Mouse (Mus musculus) forebrain, embryonic 14.5 days (tissue): Measurements from ENCODE around the gene B3gnt2. TPM values are rescaled to one million over a fixed set of nuclear protein-coding genes. Genes with fewer than 3 reads are reported as not detected.

Experiments used
- ATAC-seq: fragments of 200-750 bp; cut with Nextera tagmentation; 2 replicates; pipeline ENCODE4 v1.8.0; 2017; ENCODE audit warnings: mild to moderate bottlenecking, moderate library complexity
- DNase-seq: peaks from one replicate; pipeline ENCODE4 v3.0.0-alpha.2; 2015; ENCODE audit warnings: low spot score
- H3K27ac ChIP-seq: fragments of 300-500 bp; sonication (generic); 2 replicates; pipeline ENCODE4 v1.5.1; 2014; ENCODE audit warnings: low read depth, mild to moderate bottlenecking, control low read depth, low read length, moderate library complexity
- H3K27me3 ChIP-seq: fragments of 300-500 bp; sonication (generic); replicated peaks from 2 replicates; pipeline ENCODE4 v1.6.1; 2014; ENCODE audit warnings: low read length, control low read depth, mixed read lengths; ENCODE audit not compliant: control insufficient read depth, insufficient read depth
- H3K36me3 ChIP-seq: fragments of 300-500 bp; sonication (generic); 2 replicates; pipeline ENCODE4 v1.6.1; 2014; ENCODE audit warnings: low read length, control low read depth; ENCODE audit not compliant: control insufficient read depth, insufficient read depth
- H3K4me1 ChIP-seq: fragments of 300-500 bp; sonication (generic); 2 replicates; pipeline ENCODE4 v1.6.1; 2014; ENCODE audit warnings: antibody characterized with exemption, low read length, control low read depth; ENCODE audit not compliant: control insufficient read depth, insufficient read depth
- H3K4me2 ChIP-seq: fragments of 300-500 bp; sonication (generic); 2 replicates; pipeline ENCODE4 v1.6.1; 2014; ENCODE audit warnings: mild to moderate bottlenecking, control low read depth, low read length
- H3K4me3 ChIP-seq: fragments of 300-500 bp; sonication (generic); 2 replicates; pipeline ENCODE4 v1.5.1; 2014; ENCODE audit warnings: low read depth, low read length, control low read depth
- H3K9ac ChIP-seq: fragments of 300-500 bp; sonication (generic); 2 replicates; pipeline ENCODE4 v1.6.1; 2014; ENCODE audit warnings: mild to moderate bottlenecking, low read length, control low read depth, moderate library complexity
- H3K9me3 ChIP-seq: fragments of 300-500 bp; sonication (generic); replicated peaks from 2 replicates; pipeline ENCODE4 v1.6.1; 2016; ENCODE audit warnings: low read length, control low read depth, mixed read lengths; ENCODE audit not compliant: control insufficient read depth
- WGBS: fragments of 180-500 bp; shearing (Covaris S2); extraction: QIAGEN DNeasy Blood & Tissue Kit; methylation state at CpG from one replicate; pipeline ENCODE4 v1.1.7; 2014; 5-methylcytosine and 5-hydroxymethylcytosine counted together
- polyA plus RNA-seq: library from polyadenylated mRNA; unstranded; fragments of >200 nt; fragmentation: Nextera tagmentation; extraction: Ambion mirVana; gene quantifications from 2 replicates; pipeline ENCODE4 v1.2.1, GENCODE M21; 2014

B3gnt2 gene
- polyA plus RNA-seq, 1 experiment from 2014 or later, result 2.3 TPM

- no peak overlapping the region for H3K4me2 ChIP-seq
- no peak overlapping the region for H3K27ac ChIP-seq
- H3K36me3 ChIP-seq, result no peaks in the 10 kb centered on the region
- no peak for ATAC-seq
- WGBS, result 72% methylated on average over 9 of the region's 9 CpGs
- H3K27me3 ChIP-seq, result no peaks in the 10 kb centered on the region
- H3K4me3 ChIP-seq, result no peak overlapping the region
- no peak overlapping the region for H3K9ac ChIP-seq
- no peak for DNase-seq
- H3K9me3 ChIP-seq, result no peaks in the 10 kb centered on the region
- no peaks in the 10 kb centered on the region for H3K4me1 ChIP-seq
Observed at GRCm38 (mm10) chr11:22891242-22891641, 30.5 kb upstream of the B3gnt2 start.

GRCm38 (mm10) chr11:22889224-22889623, 28.5 kb upstream of the B3gnt2 start:
- no peak for ATAC-seq
- Histone ChIP-seq H3K4me1 (no peaks in the 10 kb centered on the region), H3K4me2 (no peak overlapping the region), H3K9ac (no peak overlapping the region), H3K36me3 (no peaks in the 10 kb centered on the region), H3K4me3 (no peak overlapping the region), H3K9me3 (no peaks in the 10 kb centered on the region), H3K27ac (no peak overlapping the region), H3K27me3 (no peaks in the 10 kb centered on the region)
- 94% methylated on average over 3 of the region's 3 CpGs for WGBS
- DNase-seq, result no peak

GRCm38 (mm10) chr11:22886991-22887390, 26.2 kb upstream of the B3gnt2 start:
- 95% methylated on average over 4 of the region's 4 CpGs for WGBS
- no peaks in the 10 kb centered on the region for H3K4me1 ChIP-seq
- H3K9me3 ChIP-seq, result no peaks in the 10 kb centered on the region
- no peak overlapping the region for H3K4me2 ChIP-seq
- H3K27me3 ChIP-seq, result no peaks in the 10 kb centered on the region
- ATAC-seq (no peak), DNase-seq (no peak)
- no peak overlapping the region for H3K4me3 ChIP-seq
- no peak overlapping the region for H3K9ac ChIP-seq
- no peak overlapping the region for H3K27ac ChIP-seq
- H3K36me3 ChIP-seq, result no peaks in the 10 kb centered on the region

DNA sequence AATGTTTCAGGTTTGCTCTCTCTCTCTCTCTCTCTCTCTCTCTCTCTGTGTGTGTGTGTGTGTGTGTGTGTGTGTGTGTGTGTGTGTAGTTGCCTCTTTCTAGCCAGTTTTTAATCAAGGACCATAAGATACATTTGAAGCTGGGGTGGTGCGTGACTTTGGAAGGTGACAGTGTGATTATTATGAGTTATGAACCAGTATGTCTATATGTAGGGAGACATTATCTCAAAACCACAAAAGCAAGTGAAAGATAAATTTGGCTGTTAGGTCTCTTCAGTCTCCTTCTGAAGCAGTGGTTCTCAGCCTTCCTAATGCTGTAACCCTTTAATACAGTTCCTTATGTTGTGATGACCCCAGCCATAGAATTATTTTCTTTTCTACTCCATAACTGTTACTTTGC, 24.6 kb upstream of the B3gnt2 start:
- 100% methylated on average over 1 of the region's 1 CpGs for WGBS
- Histone ChIP-seq H3K27ac (no peak overlapping the region), H3K4me1 (no peaks in the 10 kb centered on the region), H3K9me3 (no peaks in the 10 kb centered on the region), H3K27me3 (no peaks in the 10 kb centered on the region), H3K4me3 (no peak overlapping the region), H3K9ac (no peak overlapping the region), H3K36me3 (no peaks in the 10 kb centered on the region), H3K4me2 (no peak overlapping the region)
- no peak for ATAC-seq
- DNase-seq, result no peak

- H3K27me3 ChIP-seq, result no peaks in the 10 kb centered on the region
- no peak overlapping the region for H3K4me2 ChIP-seq
- no peak overlapping the region for H3K27ac ChIP-seq
- WGBS, result 87% methylated on average over 2 of the region's 2 CpGs
- no peak overlapping the region for H3K9ac ChIP-seq
- H3K36me3 ChIP-seq, result no peaks in the 10 kb centered on the region
- no peaks in the 10 kb centered on the region for H3K9me3 ChIP-seq
- no peak for ATAC-seq
- H3K4me1 ChIP-seq, result no peaks in the 10 kb centered on the region
- no peak overlapping the region for H3K4me3 ChIP-seq
- DNase-seq, result no peak
Observed at GRCm38 (mm10) chr11:22883676-22884075, 22.9 kb upstream of the B3gnt2 start.

DNA sequence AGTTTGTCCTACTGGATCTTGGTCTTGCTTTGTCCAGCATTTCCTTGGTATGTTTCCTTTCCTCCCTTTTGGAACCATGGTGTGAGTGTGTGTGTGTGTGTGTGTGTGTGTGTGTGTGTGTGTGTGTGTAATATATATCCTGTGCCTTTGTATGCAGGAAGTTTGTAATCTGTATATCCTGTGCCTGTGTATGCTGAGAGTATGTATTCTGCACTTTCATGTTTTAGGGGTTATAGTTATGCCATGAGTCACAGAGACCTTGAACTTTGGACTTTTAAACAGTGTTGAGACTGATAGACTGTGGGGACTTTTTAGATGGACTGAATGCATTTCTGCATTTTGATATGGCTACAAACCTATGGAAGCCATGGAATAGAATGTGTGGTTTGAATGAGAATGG, 22.2 kb upstream of the B3gnt2 start:
- Histone ChIP-seq H3K4me2 (no peak overlapping the region), H3K9me3 (no peaks in the 10 kb centered on the region), H3K27ac (no peak overlapping the region), H3K4me3 (no peak overlapping the region), H3K4me1 (no peaks in the 10 kb centered on the region), H3K36me3 (no peaks in the 10 kb centered on the region), H3K27me3 (no peaks in the 10 kb centered on the region), H3K9ac (no peak overlapping the region)
- no peak for DNase-seq
- no peak for ATAC-seq

- no peak overlapping the region for H3K4me2 ChIP-seq
- H3K9ac ChIP-seq, result no peak overlapping the region
- H3K27me3 ChIP-seq, result no peaks in the 10 kb centered on the region
- ATAC-seq, result no peak
- H3K4me1 ChIP-seq, result no peaks in the 10 kb centered on the region
- no peaks in the 10 kb centered on the region for H3K9me3 ChIP-seq
- no peak overlapping the region for H3K27ac ChIP-seq
- WGBS, result 62% methylated on average over 3 of the region's 3 CpGs
- DNase-seq, result no peak
- H3K4me3 ChIP-seq, result no peak overlapping the region
- no peaks in the 10 kb centered on the region for H3K36me3 ChIP-seq
Observed at GRCm38 (mm10) chr11:22880383-22881172, 19.8 kb upstream of the B3gnt2 start.

GRCm38 (mm10) chr11:22879645-22880044, 18.9 kb upstream of the B3gnt2 start:
- Histone ChIP-seq H3K9ac (no peak overlapping the region), H3K27me3 (no peaks in the 10 kb centered on the region), H3K4me2 (no peak overlapping the region), H3K9me3 (no peaks in the 10 kb centered on the region), H3K4me3 (no peak overlapping the region), H3K27ac (no peak overlapping the region), H3K4me1 (no peaks in the 10 kb centered on the region), H3K36me3 (no peaks in the 10 kb centered on the region)
- DNase-seq (no peak), ATAC-seq (no peak)
- 90% methylated on average over 4 of the region's 4 CpGs for WGBS

GRCm38 (mm10) chr11:22876680-22877330, 16.0 kb upstream of the B3gnt2 start:
- Histone ChIP-seq H3K27me3 (no peaks in the 10 kb centered on the region), H3K36me3 (no peaks in the 10 kb centered on the region), H3K4me2 (no peak overlapping the region), H3K4me1 (no peaks in the 10 kb centered on the region), H3K4me3 (no peak overlapping the region), H3K9ac (no peak overlapping the region), H3K27ac (no peak overlapping the region), H3K9me3 (no peaks in the 10 kb centered on the region)
- no peak for ATAC-seq
- WGBS, result 94% methylated on average over 3 of the region's 3 CpGs
- DNase-seq, result no peak
